Mouse (Mus musculus): Measurements from ENCODE around the gene Apbb2. TPM values are rescaled to one million over a fixed set of nuclear protein-coding genes. Genes with fewer than 3 reads are reported as not detected.

Apbb2 gene
- polyA plus RNA-seq, 1 experiment from 2014 or later, result 39.3 TPM

- 94% methylated on average over 4 of the region's 4 CpGs for WGBS
- DNase-seq (ENCODE audit: low spot score) (no peak), ATAC-seq (replicated peaks; ENCODE audit: low FRiP score, low TSS enrichment, low read depth) (no peak)
- Histone ChIP-seq H3K9me3 (ENCODE audit: control insufficient read depth, low read length) (no peaks in the 10 kb centered on the region), H3K4me1 (replicated peaks; ENCODE audit: control insufficient read depth, insufficient read depth, low read length) (0 out of 2 replicates have a peak, but pooled peaks cover 11% of the 10 kb centered on the region), H3K9ac (ENCODE audit: low read length) (no peak overlapping the region), H3K27ac (ENCODE audit: low read depth) (no peak overlapping the region), H3K4me2 (ENCODE audit: low read length) (no peak overlapping the region), H3K4me3 (ENCODE audit: low read depth, low read length) (no peak overlapping the region), H3K27me3 (replicated peaks; ENCODE audit: control insufficient read depth, insufficient read depth, low read length) (no peaks in the 10 kb centered on the region), H3K36me3 (ENCODE audit: control insufficient read depth, insufficient read depth, low read length) (no peaks in the 10 kb centered on the region)
Measured at GRCm38 (mm10) chr5:66540246-66540645, 78.3 kb downstream of the Apbb2 start.

GRCm38 (mm10) chr5:66537811-66538210 is 80.8 kb downstream of the Apbb2 start:
- no peaks in the 10 kb centered on the region for H3K9me3 ChIP-seq (ENCODE audit: control insufficient read depth, low read length)
- no peaks in the 10 kb centered on the region for H3K27me3 ChIP-seq (replicated peaks; ENCODE audit: control insufficient read depth, insufficient read depth, low read length)
- DNase-seq (ENCODE audit: low spot score), result no peak
- no peak overlapping the region for H3K27ac ChIP-seq (ENCODE audit: low read depth)
- no peak overlapping the region for H3K4me3 ChIP-seq (ENCODE audit: low read depth, low read length)
- no peak for ATAC-seq (replicated peaks; ENCODE audit: low FRiP score, low TSS enrichment, low read depth)
- H3K4me1 ChIP-seq (replicated peaks; ENCODE audit: control insufficient read depth, insufficient read depth, low read length), result 0 out of 2 replicates have a peak, but pooled peaks cover 11% of the 10 kb centered on the region
- no peaks in the 10 kb centered on the region for H3K36me3 ChIP-seq (ENCODE audit: control insufficient read depth, insufficient read depth, low read length)
- H3K9ac ChIP-seq (ENCODE audit: low read length), result no peak overlapping the region
- H3K4me2 ChIP-seq (ENCODE audit: low read length), result no peak overlapping the region
- WGBS, result 52% methylated on average over 7 of the region's 7 CpGs

GRCm38 (mm10) chr5:66536696-66537358 is 81.8 kb downstream of the Apbb2 start:
- H3K9me3 ChIP-seq (ENCODE audit: control insufficient read depth, low read length), result no peaks in the 10 kb centered on the region
- no peak overlapping the region for H3K4me3 ChIP-seq (ENCODE audit: low read depth, low read length)
- WGBS, result 28% methylated on average over 8 of the region's 8 CpGs
- 0 out of 2 replicates have a peak, but pooled peaks cover 11% of the 10 kb centered on the region for H3K4me1 ChIP-seq (replicated peaks; ENCODE audit: control insufficient read depth, insufficient read depth, low read length)
- H3K36me3 ChIP-seq (ENCODE audit: control insufficient read depth, insufficient read depth, low read length), result no peaks in the 10 kb centered on the region
- H3K27ac ChIP-seq (ENCODE audit: low read depth), result no peak overlapping the region
- H3K4me2 ChIP-seq (ENCODE audit: low read length), result no peak overlapping the region
- ATAC-seq (replicated peaks; ENCODE audit: low FRiP score, low TSS enrichment, low read depth), result no peak
- no peak overlapping the region for H3K9ac ChIP-seq (ENCODE audit: low read length)
- DNase-seq (ENCODE audit: low spot score), result no peak
- H3K27me3 ChIP-seq (replicated peaks; ENCODE audit: control insufficient read depth, insufficient read depth, low read length), result no peaks in the 10 kb centered on the region

GRCm38 (mm10) chr5:66535566-66536236 is 82.9 kb downstream of the Apbb2 start:
- H3K4me2 ChIP-seq (ENCODE audit: low read length), result no peak overlapping the region
- no peak for DNase-seq (ENCODE audit: low spot score)
- no peak for ATAC-seq (replicated peaks; ENCODE audit: low FRiP score, low TSS enrichment, low read depth)

GRCm38 (mm10) chr5:66533711-66534425 is 84.7 kb downstream of the Apbb2 start:
- Histone ChIP-seq H3K27me3 (replicated peaks; ENCODE audit: control insufficient read depth, insufficient read depth, low read length) (no peaks in the 10 kb centered on the region), H3K36me3 (ENCODE audit: control insufficient read depth, insufficient read depth, low read length) (no peaks in the 10 kb centered on the region), H3K4me1 (replicated peaks; ENCODE audit: control insufficient read depth, insufficient read depth, low read length) (0 out of 2 replicates have a peak, but pooled peaks cover 11% of the 10 kb centered on the region), H3K4me2 (ENCODE audit: low read length) (no peak overlapping the region), H3K4me3 (ENCODE audit: low read depth, low read length) (no peak overlapping the region), H3K9me3 (ENCODE audit: control insufficient read depth, low read length) (no peaks in the 10 kb centered on the region), H3K27ac (ENCODE audit: low read depth) (no peak overlapping the region), H3K9ac (ENCODE audit: low read length) (no peak overlapping the region)
- DNase-seq (ENCODE audit: low spot score) (no peak), ATAC-seq (replicated peaks; ENCODE audit: low FRiP score, low TSS enrichment, low read depth) (no peak)
- 85% methylated on average over 14 of the region's 14 CpGs for WGBS

More at GRCm38 (mm10) chr5:66535566-66536236, 82.9 kb downstream of the Apbb2 start:
- 24% methylated on average over 9 of the region's 9 CpGs for WGBS
- H3K9me3 ChIP-seq (ENCODE audit: control insufficient read depth, low read length), result no peaks in the 10 kb centered on the region
- H3K27me3 ChIP-seq (replicated peaks; ENCODE audit: control insufficient read depth, insufficient read depth, low read length), result no peaks in the 10 kb centered on the region
- no peak overlapping the region for H3K27ac ChIP-seq (ENCODE audit: low read depth)
- H3K9ac ChIP-seq (ENCODE audit: low read length), result no peak overlapping the region
- 0 out of 2 replicates have a peak, but pooled peaks cover 11% of the 10 kb centered on the region for H3K4me1 ChIP-seq (replicated peaks; ENCODE audit: control insufficient read depth, insufficient read depth, low read length)
- no peak overlapping the region for H3K4me3 ChIP-seq (ENCODE audit: low read depth, low read length)
- H3K36me3 ChIP-seq (ENCODE audit: control insufficient read depth, insufficient read depth, low read length), result no peaks in the 10 kb centered on the region

GRCm38 (mm10) chr5:66532827-66533226 is 85.8 kb downstream of the Apbb2 start:
- 0 out of 2 replicates have a peak, but pooled peaks cover 8% of the 10 kb centered on the region for H3K4me1 ChIP-seq (replicated peaks; ENCODE audit: control insufficient read depth, insufficient read depth, low read length)
- ATAC-seq (replicated peaks; ENCODE audit: low FRiP score, low TSS enrichment, low read depth), result no peak
- no peak overlapping the region for H3K9ac ChIP-seq (ENCODE audit: low read length)
- no peak overlapping the region for H3K4me3 ChIP-seq (ENCODE audit: low read depth, low read length)
- DNase-seq (ENCODE audit: low spot score), result no peak
- no peak overlapping the region for H3K4me2 ChIP-seq (ENCODE audit: low read length)
- 75% methylated on average over 6 of the region's 6 CpGs for WGBS
- no peaks in the 10 kb centered on the region for H3K36me3 ChIP-seq (ENCODE audit: control insufficient read depth, insufficient read depth, low read length)
- no peaks in the 10 kb centered on the region for H3K9me3 ChIP-seq (ENCODE audit: control insufficient read depth, low read length)
- H3K27ac ChIP-seq (ENCODE audit: low read depth), result no peak overlapping the region
- H3K27me3 ChIP-seq (replicated peaks; ENCODE audit: control insufficient read depth, insufficient read depth, low read length), result no peaks in the 10 kb centered on the region

- Histone ChIP-seq H3K36me3 (ENCODE audit: control insufficient read depth, insufficient read depth, low read length) (no peaks in the 10 kb centered on the region), H3K4me3 (ENCODE audit: low read depth, low read length) (no peak overlapping the region), H3K4me2 (ENCODE audit: low read length) (no peak overlapping the region), H3K27ac (ENCODE audit: low read depth) (no peak overlapping the region), H3K27me3 (replicated peaks; ENCODE audit: control insufficient read depth, insufficient read depth, low read length) (no peaks in the 10 kb centered on the region), H3K9me3 (ENCODE audit: control insufficient read depth, low read length) (no peaks in the 10 kb centered on the region), H3K9ac (ENCODE audit: low read length) (no peak overlapping the region), H3K4me1 (replicated peaks; ENCODE audit: control insufficient read depth, insufficient read depth, low read length) (no peaks in the 10 kb centered on the region)
- WGBS, result 85% methylated on average over 4 of the region's 4 CpGs
- no peak for DNase-seq (ENCODE audit: low spot score)
- ATAC-seq (replicated peaks; ENCODE audit: low FRiP score, low TSS enrichment, low read depth), result no peak
Measured at GRCm38 (mm10) chr5:66530361-66530760, 88.2 kb downstream of the Apbb2 start.

GRCm38 (mm10) chr5:66529631-66530030 is 89.0 kb downstream of the Apbb2 start:
- no peaks in the 10 kb centered on the region for H3K27me3 ChIP-seq (replicated peaks; ENCODE audit: control insufficient read depth, insufficient read depth, low read length)
- H3K4me2 ChIP-seq (ENCODE audit: low read length), result no peak overlapping the region
- no peak overlapping the region for H3K9ac ChIP-seq (ENCODE audit: low read length)
- no peaks in the 10 kb centered on the region for H3K4me1 ChIP-seq (replicated peaks; ENCODE audit: control insufficient read depth, insufficient read depth, low read length)
- 89% methylated on average over 7 of the region's 7 CpGs for WGBS
- DNase-seq (ENCODE audit: low spot score), result no peak
- H3K9me3 ChIP-seq (ENCODE audit: control insufficient read depth, low read length), result no peaks in the 10 kb centered on the region
- H3K36me3 ChIP-seq (ENCODE audit: control insufficient read depth, insufficient read depth, low read length), result no peaks in the 10 kb centered on the region
- no peak overlapping the region for H3K4me3 ChIP-seq (ENCODE audit: low read depth, low read length)
- no peak overlapping the region for H3K27ac ChIP-seq (ENCODE audit: low read depth)
- no peak for ATAC-seq (replicated peaks; ENCODE audit: low FRiP score, low TSS enrichment, low read depth)
